Mouse (Mus musculus) bone marrow, adult 2 months (tissue): Measurements from ENCODE around the gene Atxn7l3b.

Experiments
- CTCF ChIP-seq: fragments of 200-500 bp; IDR thresholded peaks from 2 replicates; pipeline ENCODE4 v1.5.1; 2011; ENCODE audit warnings: low read length, control low read depth; ENCODE audit not compliant: control insufficient read depth, insufficient read depth
- POLR2A ChIP-seq: fragments of 200-500 bp; IDR thresholded peaks from 2 replicates; pipeline ENCODE4 v1.6.1; 2011; ENCODE audit warnings: low read depth, mild to moderate bottlenecking, control low read depth, low read length, borderline replicate concordance; ENCODE audit not compliant: control insufficient read depth

DNA sequence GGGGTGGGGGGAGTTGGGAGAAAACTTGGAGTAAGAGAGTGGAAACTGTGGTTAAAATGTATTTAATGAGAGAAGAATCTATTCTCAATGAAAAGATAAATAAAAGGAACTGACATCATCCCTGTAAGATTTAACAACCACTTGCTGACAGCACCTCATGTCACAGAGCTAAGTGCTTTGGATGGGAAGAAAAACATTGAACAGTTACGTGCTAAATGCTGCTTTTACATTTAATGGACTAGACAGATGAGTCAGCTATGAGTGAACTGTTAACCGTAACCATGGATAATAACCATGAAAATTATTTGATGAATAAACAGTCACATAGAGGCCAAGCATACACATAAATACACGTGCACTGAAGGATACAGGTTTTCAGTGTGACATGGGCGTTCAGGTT is 48.8 kb upstream of the Atxn7l3b start:
- TF ChIP-seq POLR2A, result no peak
- TF ChIP-seq CTCF, result no peak
